Mouse (Mus musculus) cortical plate, adult 2 months (tissue): ENCODE data around the gene Man1c1. TPM values are rescaled to one million over a fixed set of nuclear protein-coding genes. Genes with fewer than 3 reads are reported as not detected.
A peak's percentile ranks its signal among the peaks of the same experiment; 100 is the strongest.

Source experiments
- H3K27ac ChIP-seq: fragments of 200-500 bp; 2 replicates; pipeline ENCODE4 v1.5.1; 2012; ENCODE audit warnings: low read length, control low read depth, inconsistent platforms; ENCODE audit not compliant: insufficient read depth
- H3K4me1 ChIP-seq: fragments of 200-500 bp; 2 replicates; pipeline ENCODE4 v1.6.1; 2011; ENCODE audit warnings: low read length; ENCODE audit not compliant: control insufficient read depth, insufficient read depth
- H3K4me3 ChIP-seq: fragments of 200-500 bp; 2 replicates; pipeline ENCODE4 v1.5.1; 2011; ENCODE audit warnings: mild to moderate bottlenecking, low read length, control low read depth; ENCODE audit not compliant: insufficient read depth
- CTCF ChIP-seq: fragments of 200-500 bp; IDR thresholded peaks from 2 replicates; pipeline ENCODE4 v1.5.1; 2011; ENCODE audit warnings: mild to moderate bottlenecking, control low read depth, low read length; ENCODE audit not compliant: insufficient read depth; ENCODE audit errors: extremely low read depth
- POLR2A ChIP-seq: fragments of 200-500 bp; IDR thresholded peaks from 2 replicates; pipeline ENCODE4 v1.6.1; 2011; ENCODE audit warnings: mild to moderate bottlenecking, low read length, control low read depth; ENCODE audit not compliant: insufficient read depth; ENCODE audit errors: extremely low read depth
- polyA plus RNA-seq: library from polyadenylated mRNA; depleted of rRNA; stranded (reverse); fragments of >200 nt; gene quantifications from 2 replicates; pipeline ENCODE4 v1.2.3, GENCODE M21; 2012; rRNA removed

Man1c1 gene
- polyA plus RNA-seq, 1 experiment = 20.5 TPM

- no peak overlapping the region for H3K27ac ChIP-seq
- H3K4me1 ChIP-seq = peaks cover 5% of the 10 kb centered on the region
Observed at GRCm38 (mm10) chr4:134512798-134513197, 191.3 kb downstream of the Man1c1 start.

GRCm38 (mm10) chr4:134511730-134512129, 192.4 kb downstream of the Man1c1 start:
- Histone ChIP-seq H3K4me1 (no peaks in the 10 kb centered on the region), H3K4me3 (no peak overlapping the region), H3K27ac (no peak overlapping the region)
- TF ChIP-seq POLR2A (no peak), CTCF (no peak)

More at GRCm38 (mm10) chr4:134512798-134513197, 191.3 kb downstream of the Man1c1 start:
- H3K4me3 ChIP-seq = no peak overlapping the region
- peak; percentile 2; the same call in 1 of the 2 replicates for TF ChIP-seq CTCF
- no peak for TF ChIP-seq POLR2A

Other genes starting within 250 kb of the Man1c1 start
- gene Stmn1, start 236.0 kb downstream of the Man1c1 start, polyA plus RNA-seq = 901 and 956 TPM in 2 replicates
- gene Paqr7, start 207.6 kb downstream of the Man1c1 start, polyA plus RNA-seq = 78.7 and 81.5 TPM in 2 replicates
- 0.23 and 0.31 TPM in 2 replicates for gene Aunip, start 193.3 kb downstream of the Man1c1 start, polyA plus RNA-seq
- 111 and 118 TPM in 2 replicates for gene Mtfr1l, start 168.9 kb downstream of the Man1c1 start, polyA plus RNA-seq
- 19.0 and 20.4 TPM in 2 replicates for gene Selenon, start 152.1 kb downstream of the Man1c1 start, polyA plus RNA-seq
- gene Ldlrap1, start 63.7 kb upstream of the Man1c1 start, polyA plus RNA-seq = 3.0 and 3.3 TPM in 2 replicates
- 42.2 and 47.0 TPM in 2 replicates for gene Maco1, start 149.1 kb upstream of the Man1c1 start, polyA plus RNA-seq
- gene Rhd, start 160.2 kb upstream of the Man1c1 start, polyA plus RNA-seq = 0.06 and 0.11 TPM in 2 replicates
- 165 and 171 TPM in 2 replicates for gene Tmem50a, start 210.7 kb upstream of the Man1c1 start, polyA plus RNA-seq
- gene Rsrp1, start 219.3 kb upstream of the Man1c1 start, polyA plus RNA-seq = 545 and 625 TPM in 2 replicates
- gene Syf2, start 226.6 kb upstream of the Man1c1 start, polyA plus RNA-seq = 79.4 and 83.8 TPM in 2 replicates